Mouse (Mus musculus): Measurements from ENCODE around the gene Ndufb5. TPM values are rescaled to one million over a fixed set of nuclear protein-coding genes. Genes with fewer than 3 reads are reported as not detected.

The Ndufb5 gene
- polyA plus RNA-seq, 1 experiment from 2014 or later = 280 TPM

Other genes with a start within 250 kb of the Ndufb5 start
- not detected in 2 replicates for gene Kcnmb3, start 244.8 kb upstream of the Ndufb5 start, polyA plus RNA-seq (2014; fragmentation: Nextera tagmentation; extraction: Ambion mirVana)
- gene Zfp639, start 226.7 kb upstream of the Ndufb5 start, polyA plus RNA-seq (2014; fragmentation: Nextera tagmentation; extraction: Ambion mirVana) = 48.4 TPM in 2 replicates
- 26.8 and 31.5 TPM in 2 replicates for gene Mfn1, start 207.5 kb upstream of the Ndufb5 start, polyA plus RNA-seq (2014; fragmentation: Nextera tagmentation; extraction: Ambion mirVana)
- 53.2 and 57.4 TPM in 2 replicates for gene Gnb4, start 120.4 kb upstream of the Ndufb5 start, polyA plus RNA-seq (2014; fragmentation: Nextera tagmentation; extraction: Ambion mirVana)
- 233 and 237 TPM in 2 replicates for gene Actl6a, start 30.7 kb upstream of the Ndufb5 start, polyA plus RNA-seq (2014; fragmentation: Nextera tagmentation; extraction: Ambion mirVana)
- gene Mrpl47, start 615 bp downstream of the Ndufb5 start, polyA plus RNA-seq (2014; fragmentation: Nextera tagmentation; extraction: Ambion mirVana) = 38.3 and 42.1 TPM in 2 replicates
- gene Usp13, start 80.6 kb downstream of the Ndufb5 start, polyA plus RNA-seq (2014; fragmentation: Nextera tagmentation; extraction: Ambion mirVana) = 6.3 and 7.6 TPM in 2 replicates